Mouse (Mus musculus): ENCODE measurements around the gene Cysrt1. TPM values are rescaled to one million over a fixed set of nuclear protein-coding genes. Genes with fewer than 3 reads are reported as not detected.

Gene Cysrt1
- not detected in 2 replicates for polyA plus RNA-seq (2016; fragmentation: Nextera tagmentation; extraction: Ambion mirVana)

GRCm38 (mm10) chr2:25242101-25242506 lies at the start of gene Cysrt1, which contains the start of gene Rnf208:
TSS of gene Cysrt1 (minus strand) at chr2:25242452.
TSS of gene Rnf208 (plus strand) at chr2:25242255.
- WGBS, result under 1% methylated on average over 59 of the region's 59 CpGs
- peaks cover 12% of the 10 kb centered on the region for H3K36me3 ChIP-seq
- H3K9ac ChIP-seq, result peak within 1 kb of the TSS; percentile 52
- H3K27ac ChIP-seq, result 0 out of 2 replicates have a peak within 1 kb of the TSS, but pooled peaks have one; percentile 8
- no peak for ATAC-seq (ENCODE audit: insufficient number of reproducible peaks, insufficient read depth, low FRiP score, low TSS enrichment)
- H3K27me3 ChIP-seq, result peaks cover 39% of the 10 kb centered on the region
- peaks cover 22% of the 10 kb centered on the region for H3K4me1 ChIP-seq
- H3K4me2 ChIP-seq (replicated peaks), result peak within 1 kb of the TSS; percentile 98
- no peaks in the 10 kb centered on the region for H3K9me3 ChIP-seq
- peak within 1 kb of the TSS; percentile 52 for H3K4me3 ChIP-seq

- Histone ChIP-seq H3K4me1 (peaks cover 13% of the 10 kb centered on the region), H3K9ac (0 out of 2 replicates have a peak overlapping the region, but pooled peaks have one; percentile 30), H3K4me2 (replicated peaks) (peak overlapping the region; percentile 49), H3K4me3 (peak overlapping the region; percentile 6; the same call in 1 of the 2 replicates), H3K27me3 (peaks cover 92% of the 10 kb centered on the region), H3K36me3 (no peaks in the 10 kb centered on the region), H3K27ac (no peak overlapping the region), H3K9me3 (no peaks in the 10 kb centered on the region)
- 6% methylated on average over 32 of the region's 32 CpGs for WGBS
- no peak for ATAC-seq (ENCODE audit: insufficient number of reproducible peaks, insufficient read depth, low FRiP score, low TSS enrichment)
Observed at GRCm38 (mm10) chr2:25291184-25292053, 49.2 kb upstream of the Cysrt1 start.

- WGBS, result under 1% methylated on average over 18 of the region's 18 CpGs
- H3K9me3 ChIP-seq, result no peaks in the 10 kb centered on the region
- no peak for ATAC-seq (ENCODE audit: insufficient number of reproducible peaks, insufficient read depth, low FRiP score, low TSS enrichment)
- H3K4me2 ChIP-seq (replicated peaks), result peak overlapping the region; percentile 32
- H3K27me3 ChIP-seq, result peaks cover 87% of the 10 kb centered on the region
- no peak overlapping the region for H3K27ac ChIP-seq
- H3K9ac ChIP-seq, result no peak overlapping the region
- peak overlapping the region; percentile 11; the same call in 1 of the 2 replicates for H3K4me3 ChIP-seq
- H3K36me3 ChIP-seq, result peaks cover 6% of the 10 kb centered on the region
- peaks cover 13% of the 10 kb centered on the region for H3K4me1 ChIP-seq
Observed at GRCm38 (mm10) chr2:25290816-25291130, 48.5 kb upstream of the Cysrt1 start.

DNA sequence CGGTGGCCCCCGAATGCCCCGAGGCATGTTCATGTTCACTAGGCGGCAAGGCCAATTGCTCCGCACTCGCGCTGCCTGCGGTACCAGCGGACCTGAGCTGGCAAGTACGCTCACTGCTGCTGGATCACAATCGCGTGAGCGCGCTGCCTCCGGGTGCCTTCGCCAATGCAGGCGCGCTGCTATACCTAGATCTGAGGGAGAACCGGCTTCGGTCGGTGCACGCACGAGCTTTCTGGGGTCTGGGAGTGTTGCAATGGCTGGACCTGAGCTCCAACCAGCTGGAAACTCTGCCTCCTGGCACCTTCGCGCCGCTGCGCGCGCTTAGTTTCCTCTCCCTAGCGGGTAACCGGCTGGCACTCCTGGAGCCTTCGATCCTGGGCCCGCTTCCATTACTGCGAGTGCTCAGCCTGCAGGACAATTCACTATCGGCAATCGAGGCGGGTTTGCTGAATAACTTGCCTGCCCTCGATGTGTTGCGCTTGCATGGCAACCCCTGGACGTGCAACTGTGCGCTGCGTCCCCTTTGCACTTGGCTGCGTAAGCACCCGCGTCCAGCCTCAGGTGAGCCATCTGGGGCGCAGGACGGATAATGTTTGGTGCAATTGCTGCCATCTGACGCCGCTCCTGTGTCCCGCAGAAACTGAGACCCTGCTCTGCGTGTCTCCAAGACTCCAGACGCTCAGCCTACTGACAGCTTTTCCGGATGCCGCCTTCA lies 48.0 kb upstream of the Cysrt1 start:
- H3K27me3 ChIP-seq, result peaks cover 84% of the 10 kb centered on the region
- ATAC-seq (ENCODE audit: insufficient number of reproducible peaks, insufficient read depth, low FRiP score, low TSS enrichment), result no peak
- no peak overlapping the region for H3K9ac ChIP-seq
- peaks cover 13% of the 10 kb centered on the region for H3K4me1 ChIP-seq
- H3K36me3 ChIP-seq, result peaks cover 11% of the 10 kb centered on the region
- 1% methylated on average over 54 of the region's 54 CpGs for WGBS
- no peaks in the 10 kb centered on the region for H3K9me3 ChIP-seq
- peak overlapping the region; percentile 32 for H3K4me2 ChIP-seq (replicated peaks)
- peak overlapping the region; percentile 11; the same call in 1 of the 2 replicates for H3K4me3 ChIP-seq
- H3K27ac ChIP-seq, result no peak overlapping the region

DNA sequence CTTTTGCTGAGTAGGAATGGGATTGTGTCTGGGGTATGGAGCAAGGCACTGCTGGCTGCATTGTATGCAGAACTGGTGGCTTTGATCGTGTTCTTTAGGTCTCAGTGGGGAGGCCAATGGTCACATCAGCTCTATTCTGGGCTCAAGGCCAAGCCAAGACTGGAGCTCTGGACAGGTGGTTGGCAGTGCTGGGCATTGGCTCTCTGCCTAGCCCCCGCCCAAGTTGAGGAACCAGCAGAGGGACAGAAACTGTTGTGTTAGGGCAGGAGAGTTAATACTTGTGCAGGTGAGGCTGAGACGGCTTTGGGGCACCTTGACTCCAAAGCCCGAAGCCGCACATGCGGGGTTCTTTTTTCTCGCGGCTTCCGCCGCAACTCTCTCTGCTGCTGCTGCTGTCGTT lies 47.4 kb upstream of the Cysrt1 start, which contains the start of gene Lrrc26:
Gene Lrrc26 (plus strand): TSS at position 265 of the 400 bp plus-strand sequence.
- no peak for ATAC-seq (ENCODE audit: insufficient number of reproducible peaks, insufficient read depth, low FRiP score, low TSS enrichment)
- peaks cover 78% of the 10 kb centered on the region for H3K27me3 ChIP-seq
- 5% methylated on average over 11 of the region's 11 CpGs for WGBS
- H3K9ac ChIP-seq, result no peak within 1 kb of the TSS
- H3K9me3 ChIP-seq, result no peaks in the 10 kb centered on the region
- H3K27ac ChIP-seq, result no peak within 1 kb of the TSS
- peak within 1 kb of the TSS; percentile 11; the same call in 1 of the 2 replicates for H3K4me3 ChIP-seq
- H3K4me1 ChIP-seq, result peaks cover 13% of the 10 kb centered on the region
- H3K4me2 ChIP-seq (replicated peaks), result peak within 1 kb of the TSS; percentile 32
- H3K36me3 ChIP-seq, result peaks cover 17% of the 10 kb centered on the region

DNA sequence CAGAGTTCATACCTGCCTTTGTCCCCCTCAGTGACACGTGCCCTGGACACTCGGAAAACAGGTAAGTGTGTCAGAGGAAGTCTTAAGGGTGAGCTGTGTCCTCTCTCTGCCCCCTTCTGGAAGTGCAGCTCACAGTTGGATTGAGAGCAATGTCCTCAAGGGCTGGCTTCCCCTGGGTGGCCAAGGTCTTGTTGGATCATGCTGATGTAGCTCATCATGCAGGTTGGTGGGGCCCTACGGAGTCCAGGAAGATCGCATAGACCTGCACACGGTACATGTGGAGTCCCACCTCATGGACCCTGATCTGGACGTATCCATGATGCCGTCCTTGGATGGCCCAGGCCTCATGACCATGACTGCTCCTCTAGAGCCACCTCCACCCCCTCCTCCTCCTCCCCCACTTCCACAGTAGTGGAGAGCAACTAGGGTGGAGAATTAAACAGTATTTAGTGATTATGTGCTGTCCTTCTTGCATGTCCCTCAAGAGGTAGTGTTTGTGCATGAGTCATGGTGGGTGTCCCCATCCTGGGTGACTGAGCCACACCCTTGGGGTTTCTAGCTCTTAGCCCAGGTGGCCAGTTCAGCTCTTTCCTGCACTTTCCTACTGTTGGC lies 46.6 kb upstream of the Cysrt1 start:
- H3K4me3 ChIP-seq, result no peak overlapping the region
- no peak overlapping the region for H3K4me2 ChIP-seq (replicated peaks)
- H3K9ac ChIP-seq, result no peak overlapping the region
- H3K36me3 ChIP-seq, result peaks cover 24% of the 10 kb centered on the region
- WGBS, result 83% methylated on average over 7 of the region's 7 CpGs
- no peaks in the 10 kb centered on the region for H3K9me3 ChIP-seq
- no peak for ATAC-seq (ENCODE audit: insufficient number of reproducible peaks, insufficient read depth, low FRiP score, low TSS enrichment)
- peaks cover 13% of the 10 kb centered on the region for H3K4me1 ChIP-seq
- peaks cover 70% of the 10 kb centered on the region for H3K27me3 ChIP-seq
- H3K27ac ChIP-seq, result no peak overlapping the region

DNA sequence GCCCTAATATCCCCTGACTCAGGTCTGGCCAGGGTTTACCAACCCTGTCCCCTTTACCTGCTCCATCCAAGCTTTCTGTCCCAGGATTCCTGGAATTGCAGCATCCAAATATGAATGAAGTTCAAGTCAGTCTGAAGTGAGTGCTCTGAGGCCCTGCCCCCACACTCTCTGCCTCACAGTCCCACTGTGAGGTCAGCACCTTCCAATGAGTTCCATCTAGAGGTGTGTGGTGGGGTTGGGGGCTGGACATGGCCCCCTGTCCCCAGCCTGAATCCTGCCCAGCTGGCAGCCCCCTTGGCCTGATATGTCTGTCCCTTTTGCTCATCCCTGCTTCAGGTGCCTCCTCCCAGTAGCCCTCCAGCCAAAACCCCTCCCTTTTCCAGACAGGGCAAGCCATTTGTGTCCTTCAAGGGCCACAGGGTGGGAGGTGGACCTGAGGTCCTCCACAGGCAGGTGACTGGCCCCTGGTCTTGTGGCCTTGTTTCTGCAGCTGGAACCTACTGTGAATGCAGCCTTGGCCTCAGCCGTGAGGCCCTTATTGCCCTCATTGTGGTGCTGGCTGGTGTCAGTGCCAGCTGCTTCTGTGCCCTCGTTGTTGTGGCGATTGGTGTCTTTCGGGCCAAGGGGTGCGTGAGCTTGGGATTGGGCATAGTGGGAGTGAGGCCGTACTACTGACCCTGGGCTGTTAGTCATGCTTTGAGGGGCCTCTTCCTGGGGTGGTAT lies 45.8 kb upstream of the Cysrt1 start, which contains the start of gene Tmem210:
Gene Tmem210 (plus strand): TSS at position 219 of the 723 bp plus-strand sequence.
- Histone ChIP-seq H3K27me3 (peaks cover 62% of the 10 kb centered on the region), H3K27ac (no peak within 1 kb of the TSS), H3K4me1 (peaks cover 13% of the 10 kb centered on the region), H3K4me3 (no peak within 1 kb of the TSS), H3K4me2 (replicated peaks) (no peak within 1 kb of the TSS), H3K36me3 (peaks cover 31% of the 10 kb centered on the region), H3K9me3 (no peaks in the 10 kb centered on the region), H3K9ac (no peak within 1 kb of the TSS)
- WGBS, result 81% methylated on average over 6 of the region's 6 CpGs
- no peak for ATAC-seq (ENCODE audit: insufficient number of reproducible peaks, insufficient read depth, low FRiP score, low TSS enrichment)

DNA sequence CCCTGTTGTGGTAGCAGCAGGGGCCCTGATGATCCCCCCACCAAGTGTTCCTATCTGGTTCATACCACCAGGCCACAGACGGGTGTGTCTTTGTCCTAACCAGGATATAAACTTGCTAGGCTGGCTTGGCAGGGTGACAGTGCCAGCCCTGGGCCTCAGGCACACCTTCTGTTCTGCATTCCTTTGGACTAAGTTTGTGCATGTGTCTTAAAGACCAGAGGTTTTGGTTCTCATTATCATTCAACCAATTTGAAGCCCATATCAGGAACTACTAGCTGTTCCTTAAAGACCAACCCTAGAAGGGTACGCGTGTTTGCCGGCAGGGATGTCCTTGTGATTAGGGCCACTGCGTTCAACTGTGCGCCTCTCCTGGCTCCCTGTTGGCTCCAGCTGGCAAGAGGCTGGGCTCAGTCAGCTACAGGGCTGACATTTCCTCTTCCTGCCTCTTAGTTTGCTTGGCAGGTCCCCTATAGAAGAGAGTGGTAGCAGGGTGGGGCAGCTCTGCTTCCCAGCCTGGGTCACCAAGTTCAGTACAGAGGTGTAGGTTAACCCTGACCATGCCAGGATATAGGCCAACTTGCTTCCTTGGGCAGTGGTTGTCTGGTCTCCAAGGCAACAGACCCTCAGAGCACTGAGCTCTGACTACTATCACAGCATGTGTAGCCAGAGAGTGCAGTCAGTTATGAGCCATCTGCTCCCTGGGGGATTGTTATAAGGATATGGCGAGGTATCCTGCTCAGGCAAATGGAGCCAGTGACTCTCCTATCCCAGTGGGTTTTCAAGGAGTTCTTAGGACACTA lies 44.8 kb upstream of the Cysrt1 start:
- ATAC-seq (ENCODE audit: insufficient number of reproducible peaks, insufficient read depth, low FRiP score, low TSS enrichment), result no peak
- peaks cover 51% of the 10 kb centered on the region for H3K27me3 ChIP-seq
- peaks cover 10% of the 10 kb centered on the region; the same call in 1 of the 2 replicates for H3K4me1 ChIP-seq
- no peak overlapping the region for H3K27ac ChIP-seq
- H3K9me3 ChIP-seq, result no peaks in the 10 kb centered on the region
- H3K4me3 ChIP-seq, result no peak overlapping the region
- no peak overlapping the region for H3K4me2 ChIP-seq (replicated peaks)
- H3K9ac ChIP-seq, result no peak overlapping the region
- WGBS, result 51% methylated on average over 7 of the region's 7 CpGs
- peaks cover 42% of the 10 kb centered on the region for H3K36me3 ChIP-seq

DNA sequence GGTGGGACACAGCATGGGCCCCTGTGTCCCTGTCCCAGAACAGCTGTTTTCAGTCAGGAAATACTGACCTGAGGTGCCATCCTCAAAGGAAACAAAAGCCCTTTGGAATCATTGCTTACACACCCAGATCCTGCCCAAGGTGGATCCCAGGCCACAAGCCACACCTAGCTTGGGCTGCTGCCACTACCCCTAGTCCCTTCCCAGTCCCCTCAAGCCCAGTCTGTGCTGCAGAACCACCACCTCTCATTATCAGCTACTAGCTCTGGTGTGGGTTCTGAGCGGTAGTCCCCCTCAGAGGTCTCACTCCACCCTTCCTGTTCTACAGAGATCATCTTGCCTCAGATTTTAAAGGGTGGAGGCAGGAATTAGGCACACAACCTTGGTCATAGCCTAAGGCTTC lies 44.1 kb upstream of the Cysrt1 start:
- peaks cover 44% of the 10 kb centered on the region for H3K27me3 ChIP-seq
- peaks cover 10% of the 10 kb centered on the region; the same call in 1 of the 2 replicates for H3K4me1 ChIP-seq
- H3K4me3 ChIP-seq, result no peak overlapping the region
- H3K4me2 ChIP-seq (replicated peaks), result no peak overlapping the region
- no peak overlapping the region for H3K9ac ChIP-seq
- H3K36me3 ChIP-seq, result peaks cover 46% of the 10 kb centered on the region
- peak overlapping the region; percentile 60; the same call in 1 of the 2 replicates for H3K27ac ChIP-seq
- H3K9me3 ChIP-seq, result no peaks in the 10 kb centered on the region
- ATAC-seq (ENCODE audit: insufficient number of reproducible peaks, insufficient read depth, low FRiP score, low TSS enrichment), result no peak
- 63% methylated on average over 1 of the region's 1 CpGs for WGBS

DNA sequence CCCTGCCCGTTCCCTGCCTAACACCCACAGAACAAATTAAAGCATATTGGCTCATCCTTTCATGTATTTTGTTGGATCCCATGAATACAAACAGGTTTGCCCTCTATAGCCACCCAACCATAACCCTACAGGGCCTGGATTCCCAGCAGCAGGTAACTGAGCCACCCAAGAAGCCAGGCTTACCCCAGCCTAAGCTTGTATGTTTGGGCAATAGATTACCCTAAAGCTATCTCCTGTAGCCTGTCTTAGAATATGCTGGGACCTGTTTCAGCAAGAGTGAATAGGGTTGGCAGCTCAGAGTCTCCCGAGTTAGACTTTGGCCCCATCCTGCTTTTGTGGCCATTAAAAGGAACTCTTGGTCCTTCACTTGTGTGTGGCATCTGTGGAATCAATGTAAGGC lies 43.3 kb upstream of the Cysrt1 start:
- 83% methylated on average over 2 of the region's 2 CpGs for WGBS
- Histone ChIP-seq H3K4me2 (replicated peaks) (no peak overlapping the region), H3K27ac (no peak overlapping the region), H3K4me1 (peaks cover 7% of the 10 kb centered on the region; the same call in 1 of the 2 replicates), H3K9ac (no peak overlapping the region), H3K27me3 (peaks cover 37% of the 10 kb centered on the region), H3K9me3 (no peaks in the 10 kb centered on the region), H3K4me3 (no peak overlapping the region), H3K36me3 (peaks cover 53% of the 10 kb centered on the region)
- no peak for ATAC-seq (ENCODE audit: insufficient number of reproducible peaks, insufficient read depth, low FRiP score, low TSS enrichment)

Measured in embryonic facial prominence, embryonic 12.5 days (tissue).